Comparison of ENCODE assay signal across 26 mouse cellular contexts in the genomic region with DNA sequence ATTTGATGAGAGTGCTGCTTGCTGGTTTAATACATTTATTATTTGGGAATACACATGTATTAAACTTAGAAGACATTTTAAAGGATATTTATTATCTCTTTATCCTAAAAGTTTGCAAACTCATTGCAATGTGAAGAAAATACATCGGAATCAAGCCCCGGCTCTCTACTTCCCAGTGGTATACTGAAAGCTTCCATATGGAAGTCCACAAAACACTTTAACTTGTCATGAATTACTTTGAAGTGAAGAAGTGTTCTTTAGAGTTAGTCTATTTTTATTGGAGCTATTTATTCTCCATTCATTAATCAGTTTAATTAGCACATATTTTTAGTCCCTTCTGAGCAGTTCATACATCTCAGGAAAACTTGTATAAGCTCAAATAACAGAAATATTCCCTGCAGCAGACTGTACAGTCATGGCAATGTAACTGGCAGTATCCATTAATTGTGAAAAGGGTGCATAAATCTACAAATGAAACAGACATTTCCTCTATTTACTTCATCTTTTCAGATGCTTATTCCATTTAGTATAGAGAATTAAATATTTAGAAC.
"Had no signal": no experiment of that assay in that cellular context is flagged by ENCODE, and none has a peak within 500 bp of the region (broad histone marks: within the 10 kb centered on the region; RNA-seq: fewer than 3 reads in every experiment).

No protein-coding gene starts in this region.

- H3K4me3 ChIP-seq: gastrocnemius, adult 2 months; heart, embryonic 10.5 days; heart, embryonic 12.5 days; hindbrain, embryonic 10.5 days; hindbrain, embryonic 12.5 days; layer of hippocampus, adult 2 months; left cerebral cortex, adult 2 months; limb, embryonic 10.5 days; limb, embryonic 12.5 days; liver, embryonic 13.5 days; liver, embryonic 15.5 days had no signal

- H3K9ac ChIP-seq: heart, embryonic 12.5 days; hindbrain, embryonic 12.5 days; hindbrain, embryonic 14.5 days; limb, embryonic 12.5 days; liver, embryonic 13.5 days; liver, embryonic 15.5 days had no signal

- H3K27ac ChIP-seq: gastrocnemius, adult 2 months; heart, embryonic 10.5 days; hindbrain, embryonic 10.5 days; hindbrain, embryonic 12.5 days; hindbrain, embryonic 14.5 days; layer of hippocampus, adult 2 months; left cerebral cortex, adult 2 months; limb, embryonic 10.5 days; limb, embryonic 12.5 days; liver, embryonic 13.5 days; liver, embryonic 15.5 days had no signal

- DNase-seq: gastrocnemius, adult 2 months; gastrocnemius, postnatal 10 days; gastrocnemius, postnatal 25 days; heart, adult 18-20 months; heart, postnatal 10 days; heart, postnatal 4 days; kidney, adult 18-20 months; kidney, adult 9 months; kidney, postnatal 10 days; kidney, postnatal 25 days; liver; liver, embryonic 13.5 days had no signal

- H3K36me3 ChIP-seq: heart, embryonic 10.5 days; heart, embryonic 12.5 days; hindbrain, embryonic 10.5 days; hindbrain, embryonic 12.5 days; limb, embryonic 10.5 days; limb, embryonic 12.5 days; liver, embryonic 13.5 days; liver, embryonic 15.5 days had no signal

- H3K9me3 ChIP-seq: heart, embryonic 10.5 days; hindbrain, embryonic 10.5 days; hindbrain, embryonic 12.5 days; limb, embryonic 10.5 days; limb, embryonic 12.5 days; liver, embryonic 13.5 days; liver, embryonic 15.5 days had no signal

- H3K4me1 ChIP-seq: heart, embryonic 10.5 days; heart, embryonic 12.5 days; hindbrain, embryonic 10.5 days; hindbrain, embryonic 12.5 days; limb, embryonic 10.5 days; limb, embryonic 12.5 days; liver, embryonic 13.5 days; liver, embryonic 15.5 days had no signal

- ATAC-seq: hindbrain, embryonic 16.5 days; inflammation-experienced regulatory T-cells, adult 6 months; intestine, postnatal 0 days had no signal

- H3K27me3 ChIP-seq: heart, embryonic 12.5 days; hindbrain, embryonic 12.5 days; limb, embryonic 12.5 days; liver, embryonic 13.5 days; liver, embryonic 15.5 days had no signal

- H3K4me2 ChIP-seq: heart, embryonic 12.5 days; hindbrain, embryonic 12.5 days; hindbrain, embryonic 14.5 days; limb, embryonic 12.5 days; liver, embryonic 11.5 days; liver, embryonic 13.5 days; liver, embryonic 15.5 days had no signal
